Mouse (Mus musculus) testis, adult 2 months (tissue): Measurements from ENCODE around the gene Tfcp2.

Experiments
- CTCF ChIP-seq: fragments of 200-500 bp; IDR thresholded peaks from 2 replicates; pipeline ENCODE4 v1.5.1; 2012; ENCODE audit warnings: low read depth, mild to moderate bottlenecking, inconsistent platforms, low read length, moderate library complexity; ENCODE audit not compliant: control insufficient read depth, insufficient read depth, insufficient replicate concordance
- POLR2A ChIP-seq: fragments of 200-500 bp; IDR thresholded peaks from 2 replicates; pipeline ENCODE4 v1.6.1; 2012; ENCODE audit warnings: low read depth, mild to moderate bottlenecking, inconsistent platforms, low read length, moderate library complexity; ENCODE audit not compliant: control insufficient read depth

GRCm38 (mm10) chr15:100551326-100552307, at the start of gene Tfcp2:
- TF ChIP-seq POLR2A = peak; percentile 89
- no peak for TF ChIP-seq CTCF
